Mouse (Mus musculus): ENCODE results near the gene Cacfd1.

The Cacfd1 gene

DNA sequence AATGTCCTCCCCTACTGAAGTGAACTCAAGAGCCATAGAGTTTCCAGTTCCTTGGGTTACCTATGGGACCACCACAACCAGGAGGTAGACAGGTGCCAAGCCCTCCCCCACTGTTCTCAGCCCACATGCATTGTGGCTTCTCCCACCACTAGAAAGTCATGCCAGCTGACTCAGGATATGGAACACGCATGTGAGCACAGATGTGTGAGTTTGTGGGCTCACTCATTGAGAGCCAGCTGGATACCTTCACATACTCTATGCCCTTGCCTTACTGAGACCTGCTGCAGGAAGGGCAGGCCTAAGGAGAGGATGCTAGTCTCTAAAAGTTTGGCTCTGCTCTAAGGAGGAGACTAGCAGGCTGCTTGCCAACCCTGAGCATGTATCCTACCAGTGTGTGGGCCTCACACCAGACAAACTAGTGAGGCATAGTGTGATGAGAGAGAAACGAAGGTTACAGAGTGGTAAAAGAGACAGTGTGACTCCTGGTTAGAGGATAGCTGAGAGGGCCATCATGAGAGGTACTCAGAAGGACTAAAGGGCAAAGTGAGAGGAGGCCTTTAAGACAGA, 60.6 kb downstream of the Cacfd1 start:
- no peak for DNase-seq (ENCODE audit: low read depth, low spot score)

All from forelimb bud, embryonic 11.5 days (tissue).